In the genomic region with DNA sequence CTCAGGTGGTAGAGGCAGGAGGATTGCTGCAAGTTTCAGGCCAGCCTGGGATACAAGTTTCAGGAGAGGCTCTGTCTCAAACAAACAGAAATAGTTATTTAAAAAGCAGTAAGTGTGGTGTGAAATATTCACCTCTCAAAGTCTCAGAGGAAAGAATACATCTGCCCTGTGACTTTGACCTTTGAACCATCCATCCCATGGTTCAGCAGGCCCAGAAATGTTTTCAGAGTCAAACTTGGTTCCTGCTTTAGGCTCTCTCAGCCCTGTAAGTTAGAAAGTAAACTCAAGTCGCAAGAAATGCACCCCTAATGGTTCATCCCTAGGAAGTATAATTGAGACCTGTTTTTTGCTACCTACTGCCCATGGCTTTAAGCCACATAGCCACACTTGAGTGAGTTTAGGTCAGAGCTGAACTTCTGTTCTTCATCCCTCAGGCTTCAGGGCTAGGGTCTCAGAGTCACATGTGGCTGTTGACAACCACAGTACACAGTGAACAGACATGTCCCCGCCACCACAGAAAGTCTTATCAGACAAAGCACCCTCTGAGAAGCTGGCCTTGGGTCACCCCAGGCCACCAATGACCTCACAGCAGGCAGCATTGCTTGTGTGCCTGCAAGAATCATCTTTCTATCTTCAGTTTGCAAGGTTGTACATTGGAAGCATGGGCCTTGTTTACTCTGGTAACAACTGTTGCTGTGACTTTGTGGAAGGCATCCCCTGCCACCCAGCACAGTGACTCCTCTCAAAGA, we compare ENCODE assay signal across 23 mouse cellular contexts. TPM values are rescaled to one million over a fixed set of nuclear protein-coding genes. Genes with fewer than 3 reads are reported as not detected.
DNase-seq lines count a peak whose midpoint lies in the region; ATAC-seq and TF ChIP-seq lines count a peak whose summit lies in the region.
"Had no signal": no experiment of that assay in that cellular context is flagged by ENCODE, and none has a peak within 500 bp of the region (broad histone marks: within the 10 kb centered on the region; RNA-seq: fewer than 3 reads in every experiment).

No protein-coding gene starts in this region.

- no peak for TF ChIP-seq POLR2A in cortical plate, adult 2 months (IDR thresholded peaks at IDR 0.05; ENCODE audit: extremely low read depth, insufficient read depth, low read length)
- no peak for TF ChIP-seq POLR2A in thymus, adult 2 months (IDR thresholded peaks at IDR 0.05; ENCODE audit: control insufficient read depth, extremely low read depth, insufficient read depth, low read length, poor library complexity)

- no peak overlapping the region for H3K9ac ChIP-seq in heart, postnatal 0 days (replicated peaks; ENCODE audit: low read depth, low read length)
- H3K9ac ChIP-seq in kidney, embryonic 15.5 days: no peak overlapping the region
- H3K9ac ChIP-seq: forebrain, embryonic 13.5 days; forebrain, postnatal 0 days; heart, embryonic 13.5 days; hindbrain, embryonic 13.5 days had no signal

- no peak for TF ChIP-seq CTCF in heart, postnatal 0 days (IDR thresholded peaks at IDR 0.05; ENCODE audit: low read depth)
- no peak for TF ChIP-seq CTCF in cortical plate, adult 2 months (IDR thresholded peaks at IDR 0.05; ENCODE audit: extremely low read depth, insufficient read depth, low read length)
- TF ChIP-seq CTCF in thymus, adult 2 months (IDR thresholded peaks at IDR 0.05; ENCODE audit: borderline replicate concordance, control insufficient read depth, extremely low read depth, insufficient read depth, low read length, poor library complexity): no peak

- 0 out of 2 replicates have a peak, but pooled peaks cover 5% of the 10 kb centered on the region for H3K27me3 ChIP-seq in heart, postnatal 0 days (ENCODE audit: control insufficient read depth, insufficient read depth, low read length)
- 0 out of 2 replicates have a peak, but pooled peaks cover 3% of the 10 kb centered on the region for H3K27me3 ChIP-seq in kidney, embryonic 15.5 days
- no peaks in the 10 kb centered on the region for H3K27me3 ChIP-seq in thymus, adult 2 months (ENCODE audit: control insufficient read depth, insufficient read depth, low read length)
- H3K27me3 ChIP-seq: forebrain, embryonic 13.5 days; hindbrain, embryonic 13.5 days had no signal

- no peak overlapping the region for H3K27ac ChIP-seq in heart, postnatal 0 days (ENCODE audit: low read depth)
- H3K27ac ChIP-seq in kidney, embryonic 15.5 days: no peak overlapping the region
- H3K27ac ChIP-seq in cortical plate, adult 2 months (ENCODE audit: insufficient read depth, low read length): peak overlapping the region; percentile 61; the same call in 1 of the 2 replicates
- H3K27ac ChIP-seq in thymus, adult 2 months (ENCODE audit: control insufficient read depth, insufficient read depth, low read length): no peak overlapping the region
- H3K27ac ChIP-seq: embryonic facial prominence, embryonic 10.5 days; forebrain, embryonic 13.5 days; heart, embryonic 13.5 days; hindbrain, embryonic 13.5 days had no signal

- no peak overlapping the region for H3K4me3 ChIP-seq in heart, postnatal 0 days (ENCODE audit: low read depth, low read length)
- H3K4me3 ChIP-seq in kidney, embryonic 15.5 days (replicated peaks): no peak overlapping the region
- no peak overlapping the region for H3K4me3 ChIP-seq in cortical plate, adult 2 months (ENCODE audit: insufficient read depth, low read length)
- no peak overlapping the region for H3K4me3 ChIP-seq in thymus, adult 2 months (ENCODE audit: control insufficient read depth, insufficient read depth, low read length)
- H3K4me3 ChIP-seq: embryonic facial prominence, embryonic 10.5 days; forebrain, embryonic 13.5 days; heart, embryonic 13.5 days; hindbrain, embryonic 13.5 days had no signal

- no peaks in the 10 kb centered on the region for H3K9me3 ChIP-seq in heart, postnatal 0 days (replicated peaks; ENCODE audit: control insufficient read depth, low read length)
- no peaks in the 10 kb centered on the region for H3K9me3 ChIP-seq in kidney, embryonic 15.5 days (replicated peaks)
- H3K9me3 ChIP-seq: embryonic facial prominence, embryonic 10.5 days; forebrain, embryonic 13.5 days; heart, embryonic 13.5 days; hindbrain, embryonic 13.5 days had no signal

- intact Hi-C loops in heart, postnatal 10 days (cut with DNase I): no loop called here

- 51% methylated on average over 2 of the region's 2 CpGs for WGBS in heart, postnatal 0 days
- 76% methylated on average over 2 of the region's 2 CpGs for WGBS in kidney, embryonic 15.5 days
- WGBS in thymus, adult 2 months: 81% methylated on average over 2 of the region's 2 CpGs

- no peak for TF ChIP-seq EP300 in heart, postnatal 0 days (IDR thresholded peaks at IDR 0.05; ENCODE audit: low read depth)

- peak; percentile 33; the same call in 1 of the 2 replicates for ATAC-seq in heart, postnatal 0 days (ENCODE audit: insufficient read depth, low read depth)
- no peak for ATAC-seq in kidney, embryonic 15.5 days (replicated peaks; ENCODE audit: low FRiP score)
- ATAC-seq: forebrain, embryonic 13.5 days; forebrain, postnatal 0 days had no signal

- H3K4me2 ChIP-seq in heart, postnatal 0 days (ENCODE audit: low read depth, low read length): no peak overlapping the region
- H3K4me2 ChIP-seq in kidney, embryonic 15.5 days: no peak overlapping the region
- H3K4me2 ChIP-seq: forebrain, embryonic 13.5 days; heart, embryonic 13.5 days; hindbrain, embryonic 13.5 days had no signal

- no peaks in the 10 kb centered on the region for H3K4me1 ChIP-seq in heart, postnatal 0 days (ENCODE audit: control insufficient read depth, insufficient read depth)
- H3K4me1 ChIP-seq in kidney, embryonic 15.5 days: no peaks in the 10 kb centered on the region
- no peaks in the 10 kb centered on the region for H3K4me1 ChIP-seq in cortical plate, adult 2 months (ENCODE audit: control insufficient read depth, insufficient read depth, low read length)
- H3K4me1 ChIP-seq in thymus, adult 2 months (replicated peaks; ENCODE audit: control insufficient read depth, insufficient read depth, low read length): no peaks in the 10 kb centered on the region
- H3K4me1 ChIP-seq: embryonic facial prominence, embryonic 10.5 days; forebrain, embryonic 13.5 days; heart, embryonic 13.5 days; hindbrain, embryonic 13.5 days had no signal

- no peak for DNase-seq in heart, postnatal 0 days (ENCODE audit: low spot score)
- DNase-seq in heart, postnatal 10 days: no peak
- DNase-seq in kidney, adult 8-10 months: peak; percentile 36 to 53
- DNase-seq in layer of hippocampus, adult 9-11 months: peak; percentile 64
- DNase-seq in layer of hippocampus, adult 8-10 months (ENCODE audit: low spot score in 2 of 2): no peak
- DNase-seq in thymus, adult 2 months: no peak
- DNase-seq: adrenal gland, postnatal 10 days; cerebellum, adult 11-12 months; cerebellum, adult 9-11 months; cerebellum, postnatal 36 days; forebrain, postnatal 0 days; gastrocnemius, postnatal 36 days; heart, adult 11 months; heart, postnatal 14 days had no signal

- H3K36me3 ChIP-seq in heart, postnatal 0 days (replicated peaks; ENCODE audit: control insufficient read depth, insufficient read depth, low read length): no peaks in the 10 kb centered on the region
- no peaks in the 10 kb centered on the region for H3K36me3 ChIP-seq in kidney, embryonic 15.5 days
- H3K36me3 ChIP-seq in thymus, adult 2 months (ENCODE audit: control insufficient read depth, insufficient read depth, low read length): no peaks in the 10 kb centered on the region
- H3K36me3 ChIP-seq: embryonic facial prominence, embryonic 10.5 days; heart, embryonic 13.5 days; hindbrain, embryonic 13.5 days had no signal

RNA-seq across cellular contexts. Expression of a gene that starts 11.6 kb away (rescaled TPM):
- not detected in 2 replicates for total RNA-seq in heart, postnatal 0 days (2014; rRNA removed; ENCODE audit: low replicate concordance)
- polyA plus RNA-seq in heart, postnatal 0 days (2015; fragmentation: Nextera tagmentation; extraction: Ambion mirVana): 0.04 and 0.07 TPM in 2 replicates
- 1 to 10 TPM in 1 of 2 experiments, under 1 TPM in 1; 0.89 to 2.5 TPM for total RNA-seq in heart, postnatal 10 days (2021)
- polyA plus RNA-seq in kidney, embryonic 15.5 days (2015; fragmentation: Nextera tagmentation; extraction: Ambion mirVana): 0.48 and 0.50 TPM in 2 replicates
- 100 to 1,000 TPM; 118 to 123 (median 121) TPM for total RNA-seq in layer of hippocampus, adult 8-10 months (2022)
- polyA plus RNA-seq in cortical plate, adult 2 months (2012; rRNA removed): 27.2 and 30.1 TPM in 2 replicates
- polyA plus RNA-seq in thymus, adult 2 months (2012; rRNA removed): 0.31 and 0.39 TPM in 2 replicates
- total RNA-seq: hematopoietic stem cell, adult 5-6 weeks; MEL had no signal
- polyA plus RNA-seq: C2C12 had no signal

Comparison
In these comparisons a context has a peak if more than half of its experiments do, and no peak if none do; other contexts are left out.
1. DNase-seq: peak in kidney, adult 8-10 months (2 of 2) and layer of hippocampus, adult 9-11 months (single experiment); none in heart, postnatal 0 days (single experiment), heart, postnatal 10 days (0 of 2), layer of hippocampus, adult 8-10 months (0 of 2) and thymus, adult 2 months (single experiment).
2. RNA of a gene that starts 11.6 kb away (polyA plus RNA-seq): 27.2 to 30.1 TPM in cortical plate, adult 2 months; 0.48 to 0.50 TPM in kidney, embryonic 15.5 days, 0.31 to 0.39 TPM in thymus, adult 2 months and 0.04 to 0.07 TPM in heart, postnatal 0 days; every median in the first group is over 10 times any median in the second.